Comparison of ENCODE assay signal across 9 mouse cellular contexts in genomic region chr5:44483426-44484106, GRCm38 (mm10).
DNase-seq lines count a peak whose midpoint lies in the region; ATAC-seq and TF ChIP-seq lines count a peak whose summit lies in the region.
"Had no signal": no experiment of that assay in that cellular context is flagged by ENCODE, and none has a peak within 500 bp of the region (broad histone marks: within the 10 kb centered on the region; RNA-seq: fewer than 3 reads in every experiment).

No protein-coding gene starts in this region.

- 69% methylated on average over 11 of the region's 11 CpGs for WGBS in liver, embryonic 14.5 days (ENCODE audit: insufficient replicate concordance)
- 65% methylated on average over 11 of the region's 11 CpGs for WGBS in liver, embryonic 12.5 days (ENCODE audit: insufficient replicate concordance)
- 68% methylated on average over 11 of the region's 11 CpGs for WGBS in forebrain, embryonic 15.5 days
- 63% methylated on average over 11 of the region's 11 CpGs for WGBS in midbrain, embryonic 15.5 days
- 63% methylated on average over 11 of the region's 11 CpGs for WGBS in cerebellum, adult 2 months
- 64% methylated on average over 11 of the region's 11 CpGs for WGBS in heart, embryonic 10.5 days

- no peak for TF ChIP-seq POLR2A in cerebellum, adult 2 months (IDR thresholded peaks at IDR 0.05; ENCODE audit: borderline replicate concordance, insufficient read depth, low read length)

- ATAC-seq in liver, embryonic 14.5 days (ENCODE audit: insufficient read depth), result no peak
- no peak for ATAC-seq in liver, embryonic 12.5 days
- peak; percentile 93 for ATAC-seq in forebrain, embryonic 15.5 days (replicated peaks)
- peak; percentile 94 for ATAC-seq in midbrain, embryonic 15.5 days (replicated peaks)

- H3K27ac ChIP-seq in liver, embryonic 14.5 days, result no peak overlapping the region
- H3K27ac ChIP-seq in liver, embryonic 12.5 days, result no peak overlapping the region
- H3K27ac ChIP-seq in forebrain, embryonic 15.5 days (replicated peaks), result peak overlapping the region; percentile 14
- H3K27ac ChIP-seq in midbrain, embryonic 15.5 days, result 0 out of 2 replicates have a peak overlapping the region, but pooled peaks have one; percentile 31
- no peak overlapping the region for H3K27ac ChIP-seq in cerebellum, adult 2 months (ENCODE audit: insufficient read depth, low read length)
- H3K27ac ChIP-seq in heart, embryonic 10.5 days, result no peak overlapping the region
- H3K27ac ChIP-seq: heart, embryonic 15.5 days had no signal

- DNase-seq in liver, embryonic 14.5 days (ENCODE audit: low read depth in 3 of 3, low spot score in 3 of 3), result no peak
- DNase-seq in layer of hippocampus, adult 18-20 months (ENCODE audit: low spot score in 2 of 2), result peak; percentile 53 to 73
- no peak for DNase-seq in B cell, adult 2 months
- no peak for DNase-seq in cerebellum, adult 2 months
- no peak for DNase-seq in heart, embryonic 10.5 days (ENCODE audit: low spot score)

- no peak for TF ChIP-seq EP300 in liver, embryonic 14.5 days (IDR thresholded peaks at IDR 0.05; ENCODE audit: low read depth)

- H3K27me3 ChIP-seq in liver, embryonic 14.5 days (ENCODE audit: control insufficient read depth, insufficient read depth, low read length), result no peaks in the 10 kb centered on the region
- no peaks in the 10 kb centered on the region for H3K27me3 ChIP-seq in liver, embryonic 12.5 days (replicated peaks)
- H3K27me3 ChIP-seq in forebrain, embryonic 15.5 days, result no peaks in the 10 kb centered on the region
- H3K27me3 ChIP-seq in midbrain, embryonic 15.5 days (replicated peaks), result no peaks in the 10 kb centered on the region
- no peaks in the 10 kb centered on the region; the same call in 1 of the 2 replicates for H3K27me3 ChIP-seq in cerebellum, adult 2 months (ENCODE audit: control insufficient read depth, insufficient read depth, low read length)
- no peaks in the 10 kb centered on the region for H3K27me3 ChIP-seq in heart, embryonic 10.5 days (ENCODE audit: insufficient read depth, poor library complexity, severe bottlenecking)
- H3K27me3 ChIP-seq: heart, embryonic 15.5 days had no signal

- TF ChIP-seq CTCF in liver, embryonic 14.5 days (IDR thresholded peaks at IDR 0.05; ENCODE audit: low read depth), result 0 out of 2 replicates have a peak, but pooled peaks have one; percentile 6
- TF ChIP-seq CTCF in cerebellum, adult 2 months (IDR thresholded peaks at IDR 0.05; ENCODE audit: borderline replicate concordance, insufficient read depth, low read depth, low read length), result no peak

- no peaks in the 10 kb centered on the region for H3K9me3 ChIP-seq in liver, embryonic 14.5 days (ENCODE audit: control insufficient read depth, low read length)
- no peaks in the 10 kb centered on the region for H3K9me3 ChIP-seq in liver, embryonic 12.5 days (replicated peaks)
- H3K9me3 ChIP-seq in forebrain, embryonic 15.5 days, result no peaks in the 10 kb centered on the region
- H3K9me3 ChIP-seq in midbrain, embryonic 15.5 days, result no peaks in the 10 kb centered on the region
- H3K9me3 ChIP-seq in heart, embryonic 10.5 days, result no peaks in the 10 kb centered on the region
- H3K9me3 ChIP-seq: heart, embryonic 15.5 days had no signal

- no peaks in the 10 kb centered on the region for H3K4me1 ChIP-seq in liver, embryonic 14.5 days (replicated peaks; ENCODE audit: control insufficient read depth in 2 of 2, insufficient read depth in 2 of 2, low read length in 1 of 2)
- H3K4me1 ChIP-seq in liver, embryonic 12.5 days, result no peaks in the 10 kb centered on the region
- H3K4me1 ChIP-seq in forebrain, embryonic 15.5 days, result peaks cover 12% of the 10 kb centered on the region
- H3K4me1 ChIP-seq in midbrain, embryonic 15.5 days, result peaks cover 13% of the 10 kb centered on the region; the same call in 1 of the 2 replicates
- no peaks in the 10 kb centered on the region for H3K4me1 ChIP-seq in cerebellum, adult 2 months (ENCODE audit: control insufficient read depth, insufficient read depth, low read length)
- no peaks in the 10 kb centered on the region for H3K4me1 ChIP-seq in heart, embryonic 10.5 days
- H3K4me1 ChIP-seq: heart, embryonic 15.5 days had no signal

- no peak overlapping the region for H3K4me2 ChIP-seq in liver, embryonic 14.5 days (ENCODE audit: low read depth)
- H3K4me2 ChIP-seq in liver, embryonic 12.5 days, result no peak overlapping the region
- H3K4me2 ChIP-seq in forebrain, embryonic 15.5 days (replicated peaks), result no peak overlapping the region
- H3K4me2 ChIP-seq in midbrain, embryonic 15.5 days, result peak overlapping the region; percentile 22; the same call in 1 of the 2 replicates
- H3K4me2 ChIP-seq: heart, embryonic 15.5 days had no signal

- H3K9ac ChIP-seq in liver, embryonic 14.5 days (replicated peaks), result no peak overlapping the region
- H3K9ac ChIP-seq in liver, embryonic 12.5 days, result no peak overlapping the region
- no peak overlapping the region for H3K9ac ChIP-seq in forebrain, embryonic 15.5 days (replicated peaks)
- H3K9ac ChIP-seq in midbrain, embryonic 15.5 days, result no peak overlapping the region
- H3K9ac ChIP-seq: heart, embryonic 15.5 days had no signal

- no peaks in the 10 kb centered on the region for H3K36me3 ChIP-seq in liver, embryonic 14.5 days (replicated peaks; ENCODE audit: control insufficient read depth, insufficient read depth, low read depth)
- no peaks in the 10 kb centered on the region for H3K36me3 ChIP-seq in liver, embryonic 12.5 days
- no peaks in the 10 kb centered on the region for H3K36me3 ChIP-seq in forebrain, embryonic 15.5 days
- no peaks in the 10 kb centered on the region for H3K36me3 ChIP-seq in midbrain, embryonic 15.5 days (replicated peaks)
- no peaks in the 10 kb centered on the region for H3K36me3 ChIP-seq in heart, embryonic 10.5 days
- H3K36me3 ChIP-seq: heart, embryonic 15.5 days had no signal

- H3K4me3 ChIP-seq in liver, embryonic 14.5 days (ENCODE audit: insufficient read depth in 1 of 2, low read depth in 2 of 2, low read length in 2 of 2), result no peak overlapping the region
- no peak overlapping the region for H3K4me3 ChIP-seq in liver, embryonic 12.5 days
- no peak overlapping the region for H3K4me3 ChIP-seq in forebrain, embryonic 15.5 days
- H3K4me3 ChIP-seq in midbrain, embryonic 15.5 days, result no peak overlapping the region
- no peak overlapping the region for H3K4me3 ChIP-seq in cerebellum, adult 2 months (replicated peaks; ENCODE audit: insufficient read depth, low read depth, low read length)
- H3K4me3 ChIP-seq in heart, embryonic 10.5 days, result no peak overlapping the region
- H3K4me3 ChIP-seq: heart, embryonic 15.5 days had no signal

Comparison
In these comparisons a context has a peak if more than half of its experiments do, and no peak if none do; other contexts are left out.
1. ATAC-seq: peak in forebrain, embryonic 15.5 days (single experiment) and midbrain, embryonic 15.5 days (single experiment); none in liver, embryonic 14.5 days (single experiment) and liver, embryonic 12.5 days (single experiment).
2. DNase-seq: peak in layer of hippocampus, adult 18-20 months (2 of 2); none in liver, embryonic 14.5 days (0 of 3), B cell, adult 2 months (0 of 2), cerebellum, adult 2 months (0 of 2) and heart, embryonic 10.5 days (single experiment).
3. H3K27ac ChIP-seq: peak in forebrain, embryonic 15.5 days (single experiment) and midbrain, embryonic 15.5 days (single experiment); none in liver, embryonic 14.5 days (single experiment), liver, embryonic 12.5 days (single experiment), cerebellum, adult 2 months (single experiment) and heart, embryonic 10.5 days (single experiment).